Mouse (Mus musculus): Measurements from ENCODE around the gene Rbms1.

The Rbms1 gene

GRCm38 (mm10) chr2:60804763-60805162 is 158.2 kb downstream of the Rbms1 start:
- no peak for DNase-seq

- no peak for DNase-seq
Measured at GRCm38 (mm10) chr2:60803377-60803776, 159.6 kb downstream of the Rbms1 start.

- DNase-seq: no peak
Measured at GRCm38 (mm10) chr2:60802828-60803227, 160.2 kb downstream of the Rbms1 start.

- DNase-seq: peak; percentile 58
Measured at GRCm38 (mm10) chr2:60802191-60802590, 160.8 kb downstream of the Rbms1 start.

GRCm38 (mm10) chr2:60801571-60802155 is 161.3 kb downstream of the Rbms1 start:
- DNase-seq: no peak

GRCm38 (mm10) chr2:60800921-60801558 is 162.0 kb downstream of the Rbms1 start:
- no peak for DNase-seq

GRCm38 (mm10) chr2:60799816-60800215 is 163.2 kb downstream of the Rbms1 start:
- no peak for DNase-seq

GRCm38 (mm10) chr2:60798767-60799529 is 164.0 kb downstream of the Rbms1 start:
- no peak for DNase-seq

GRCm38 (mm10) chr2:60796969-60797669 is 165.9 kb downstream of the Rbms1 start:
- no peak for DNase-seq

- no peak for DNase-seq
Measured at GRCm38 (mm10) chr2:60796616-60796968, 166.4 kb downstream of the Rbms1 start.

GRCm38 (mm10) chr2:60795861-60796260 is 167.1 kb downstream of the Rbms1 start:
- no peak for DNase-seq

- no peak for DNase-seq
Measured at GRCm38 (mm10) chr2:60792506-60792905, 170.5 kb downstream of the Rbms1 start.

GRCm38 (mm10) chr2:60789126-60789525 is 173.9 kb downstream of the Rbms1 start:
- no peak for DNase-seq

GRCm38 (mm10) chr2:60788173-60788908 is 174.7 kb downstream of the Rbms1 start:
- no peak for DNase-seq

GRCm38 (mm10) chr2:60787088-60787487 is 175.9 kb downstream of the Rbms1 start:
- no peak for DNase-seq

- no peak for DNase-seq
Measured at GRCm38 (mm10) chr2:60786289-60786688, 176.7 kb downstream of the Rbms1 start.

- no peak for DNase-seq
Measured at GRCm38 (mm10) chr2:60774501-60774900, 188.5 kb downstream of the Rbms1 start.

GRCm38 (mm10) chr2:60773592-60773991 is 189.4 kb downstream of the Rbms1 start:
- DNase-seq: peak; percentile 70

- DNase-seq: no peak
Measured at GRCm38 (mm10) chr2:60766420-60766819, 196.6 kb downstream of the Rbms1 start.

GRCm38 (mm10) chr2:60756218-60756617 is 206.8 kb downstream of the Rbms1 start:
- no peak for DNase-seq

- no peak for DNase-seq
Measured at GRCm38 (mm10) chr2:60755101-60755500, 207.9 kb downstream of the Rbms1 start.

- DNase-seq: no peak
Measured at GRCm38 (mm10) chr2:60751274-60751673, 211.7 kb downstream of the Rbms1 start.

GRCm38 (mm10) chr2:60750591-60750990 is 212.4 kb downstream of the Rbms1 start:
- no peak for DNase-seq
